Mouse (Mus musculus): ENCODE measurements at regions not wholly inside any gene's neighbourhood (a gene's known extent, or its start where the extent isn't known, plus 50 kb on each side); places are given as distances from the start of the nearest gene placed in this dataset.

GRCm38 (mm10) chr6:48209739-48210138 is 123.3 kb upstream of the Zfp746 start:
- TF ChIP-seq CTCF (IDR thresholded peaks at IDR 0.05; ENCODE audit: control insufficient read depth, insufficient read depth, insufficient replicate concordance, low read depth, low read length) (no peak), POLR2A (IDR thresholded peaks at IDR 0.05; ENCODE audit: control insufficient read depth, low read depth, low read length) (no peak)
